Mouse (Mus musculus) hindbrain, embryonic 16.5 days (tissue): Measurements from ENCODE around the gene Guk1. TPM values are rescaled to one million over a fixed set of nuclear protein-coding genes. Genes with fewer than 3 reads are reported as not detected.

Experiments used
- ATAC-seq: fragments of 200-750 bp; cut with Nextera tagmentation; 2 replicates; pipeline ENCODE4 v1.8.0; 2017; ENCODE audit warnings: moderate TSS enrichment, moderate library complexity
- H3K27ac ChIP-seq: fragments of 300-500 bp; sonication (generic); 2 replicates; pipeline ENCODE4 v1.5.1; 2014; ENCODE audit warnings: low read depth, mild to moderate bottlenecking, control low read depth, low read length, moderate library complexity
- H3K27me3 ChIP-seq: fragments of 300-500 bp; sonication (generic); replicated peaks from 2 replicates; pipeline ENCODE4 v1.6.1; 2014; ENCODE audit warnings: low read length; ENCODE audit not compliant: control insufficient read depth, insufficient read depth
- H3K36me3 ChIP-seq: fragments of 300-500 bp; sonication (generic); 2 replicates; pipeline ENCODE4 v1.6.1; 2014; ENCODE audit warnings: mild to moderate bottlenecking, low read length, moderate library complexity, mixed read lengths; ENCODE audit not compliant: control insufficient read depth, insufficient read depth
- H3K4me1 ChIP-seq: fragments of 300-500 bp; sonication (generic); 2 replicates; pipeline ENCODE4 v1.6.1; 2014; ENCODE audit warnings: low read depth, low read length; ENCODE audit not compliant: control insufficient read depth, insufficient read depth
- H3K4me2 ChIP-seq: fragments of 300-500 bp; sonication (generic); 2 replicates; pipeline ENCODE4 v1.6.1; 2014; ENCODE audit warnings: mild to moderate bottlenecking, low read length, control low read depth, moderate library complexity
- H3K4me3 ChIP-seq: fragments of 300-500 bp; sonication (generic); 2 replicates; pipeline ENCODE4 v1.5.1; 2014; ENCODE audit warnings: mild to moderate bottlenecking, low read length, control low read depth, moderate library complexity
- H3K9ac ChIP-seq: fragments of 300-500 bp; sonication (generic); 2 replicates; pipeline ENCODE4 v1.6.1; 2014; ENCODE audit warnings: low read depth, mild to moderate bottlenecking, control low read depth, low read length, moderate library complexity
- H3K9me3 ChIP-seq: fragments of 300-500 bp; sonication (generic); 2 replicates; pipeline ENCODE4 v1.6.1; 2014; ENCODE audit warnings: mild to moderate bottlenecking, low read length, moderate library complexity; ENCODE audit not compliant: control insufficient read depth
- WGBS: fragments of 180-500 bp; shearing (Covaris S2); extraction: QIAGEN DNeasy Blood & Tissue Kit; methylation state at CpG from one replicate; pipeline ENCODE4 v1.1.7; 2014; 5-methylcytosine and 5-hydroxymethylcytosine counted together
- polyA plus RNA-seq: library from polyadenylated mRNA; unstranded; fragments of >200 nt; fragmentation: Nextera tagmentation; extraction: Ambion mirVana; gene quantifications from 2 replicates; pipeline ENCODE4 v1.2.1, GENCODE M21; 2015

The Guk1 gene
- polyA plus RNA-seq, 1 experiment from 2014 or later: 294 TPM

GRCm38 (mm10) chr11:59162443-59163254 lies 29.4 kb downstream of the Guk1 start:
- Histone ChIP-seq H3K27ac (peak overlapping the region; percentile 100), H3K4me3 (peak overlapping the region; percentile 80), H3K4me1 (peaks cover 17% of the 10 kb centered on the region), H3K4me2 (peak overlapping the region; percentile 87), H3K27me3 (no peaks in the 10 kb centered on the region), H3K9me3 (no peaks in the 10 kb centered on the region), H3K9ac (peak overlapping the region; percentile 59), H3K36me3 (peaks cover 8% of the 10 kb centered on the region; the same call in 1 of the 2 replicates)
- no peak; the same call in 1 of the 2 replicates for ATAC-seq
- 52% methylated on average over 9 of the region's 9 CpGs for WGBS

GRCm38 (mm10) chr11:59161398-59161797 lies 30.6 kb downstream of the Guk1 start:
- no peak overlapping the region for H3K4me3 ChIP-seq
- no peak overlapping the region for H3K27ac ChIP-seq
- peaks cover 17% of the 10 kb centered on the region for H3K4me1 ChIP-seq
- H3K27me3 ChIP-seq: no peaks in the 10 kb centered on the region
- ATAC-seq: no peak
- 70% methylated on average over 5 of the region's 5 CpGs for WGBS
- H3K9me3 ChIP-seq: no peaks in the 10 kb centered on the region
- peaks cover 8% of the 10 kb centered on the region; the same call in 1 of the 2 replicates for H3K36me3 ChIP-seq
- no peak overlapping the region for H3K9ac ChIP-seq
- no peak overlapping the region for H3K4me2 ChIP-seq

GRCm38 (mm10) chr11:59159558-59159957 lies 32.5 kb downstream of the Guk1 start:
- Histone ChIP-seq H3K27ac (no peak overlapping the region), H3K27me3 (no peaks in the 10 kb centered on the region), H3K9me3 (no peaks in the 10 kb centered on the region), H3K36me3 (peaks cover 12% of the 10 kb centered on the region; the same call in 1 of the 2 replicates), H3K4me1 (peaks cover 17% of the 10 kb centered on the region), H3K9ac (no peak overlapping the region), H3K4me3 (no peak overlapping the region), H3K4me2 (no peak overlapping the region)
- no peak for ATAC-seq
- 79% methylated on average over 4 of the region's 4 CpGs for WGBS

- no peaks in the 10 kb centered on the region for H3K27me3 ChIP-seq
- H3K9ac ChIP-seq: no peak overlapping the region
- WGBS: 91% methylated on average over 13 of the region's 13 CpGs
- H3K4me2 ChIP-seq: no peak overlapping the region
- no peaks in the 10 kb centered on the region for H3K9me3 ChIP-seq
- peaks cover 12% of the 10 kb centered on the region; the same call in 1 of the 2 replicates for H3K36me3 ChIP-seq
- no peak for ATAC-seq
- H3K4me1 ChIP-seq: peaks cover 15% of the 10 kb centered on the region
- H3K27ac ChIP-seq: no peak overlapping the region
- H3K4me3 ChIP-seq: no peak overlapping the region
These were observed 32.9 kb downstream of the Guk1 start for GRCm38 (mm10) chr11:59159099-59159498.

GRCm38 (mm10) chr11:59155900-59156299 lies 36.1 kb downstream of the Guk1 start:
- H3K36me3 ChIP-seq: peaks cover 12% of the 10 kb centered on the region; the same call in 1 of the 2 replicates
- no peaks in the 10 kb centered on the region for H3K9me3 ChIP-seq
- 86% methylated on average over 5 of the region's 5 CpGs for WGBS
- no peak for ATAC-seq
- no peak overlapping the region for H3K27ac ChIP-seq
- H3K9ac ChIP-seq: no peak overlapping the region
- no peak overlapping the region for H3K4me3 ChIP-seq
- H3K4me1 ChIP-seq: no peaks in the 10 kb centered on the region
- no peak overlapping the region for H3K4me2 ChIP-seq
- H3K27me3 ChIP-seq: no peaks in the 10 kb centered on the region

GRCm38 (mm10) chr11:59154220-59154619 lies 37.8 kb downstream of the Guk1 start:
- H3K9ac ChIP-seq: no peak overlapping the region
- H3K36me3 ChIP-seq: peaks cover 12% of the 10 kb centered on the region; the same call in 1 of the 2 replicates
- H3K4me2 ChIP-seq: no peak overlapping the region
- no peaks in the 10 kb centered on the region for H3K4me1 ChIP-seq
- 91% methylated on average over 7 of the region's 7 CpGs for WGBS
- H3K4me3 ChIP-seq: no peak overlapping the region
- H3K27me3 ChIP-seq: no peaks in the 10 kb centered on the region
- H3K27ac ChIP-seq: no peak overlapping the region
- no peaks in the 10 kb centered on the region for H3K9me3 ChIP-seq
- no peak for ATAC-seq

- no peaks in the 10 kb centered on the region for H3K4me1 ChIP-seq
- no peak overlapping the region for H3K9ac ChIP-seq
- no peak for ATAC-seq
- WGBS: 36% methylated on average over 3 of the region's 3 CpGs
- H3K27ac ChIP-seq: no peak overlapping the region
- peaks cover 3% of the 10 kb centered on the region; the same call in 1 of the 2 replicates for H3K36me3 ChIP-seq
- no peaks in the 10 kb centered on the region for H3K27me3 ChIP-seq
- no peak overlapping the region for H3K4me3 ChIP-seq
- no peak overlapping the region for H3K4me2 ChIP-seq
- no peaks in the 10 kb centered on the region for H3K9me3 ChIP-seq
These were observed 40.3 kb downstream of the Guk1 start for GRCm38 (mm10) chr11:59151729-59152128.

- Histone ChIP-seq H3K9me3 (no peaks in the 10 kb centered on the region), H3K4me3 (no peak overlapping the region), H3K4me1 (no peaks in the 10 kb centered on the region), H3K27me3 (no peaks in the 10 kb centered on the region), H3K9ac (no peak overlapping the region), H3K27ac (no peak overlapping the region), H3K4me2 (no peak overlapping the region), H3K36me3 (no peaks in the 10 kb centered on the region)
- no peak for ATAC-seq
- WGBS: 57% methylated on average over 3 of the region's 3 CpGs
These were observed 42.7 kb downstream of the Guk1 start for GRCm38 (mm10) chr11:59149302-59149701.

- Histone ChIP-seq H3K9ac (no peak overlapping the region), H3K36me3 (no peaks in the 10 kb centered on the region), H3K27ac (no peak overlapping the region), H3K4me2 (no peak overlapping the region), H3K27me3 (no peaks in the 10 kb centered on the region; the same call in 1 of the 2 replicates), H3K9me3 (no peaks in the 10 kb centered on the region), H3K4me1 (no peaks in the 10 kb centered on the region), H3K4me3 (no peak overlapping the region)
- no peak for ATAC-seq
- WGBS: 81% methylated on average over 5 of the region's 5 CpGs
These were observed 49.0 kb downstream of the Guk1 start for GRCm38 (mm10) chr11:59142962-59143361.
